Mouse (Mus musculus): ENCODE measurements around the gene Usp32. TPM values are rescaled to one million over a fixed set of nuclear protein-coding genes. Genes with fewer than 3 reads are reported as not detected.

Usp32 gene
- polyA plus RNA-seq, 1 experiment from 2014 or later: 3.5 TPM

- H3K4me3 ChIP-seq (ENCODE audit: low read depth, low read length): no peak overlapping the region
- H3K4me1 ChIP-seq (replicated peaks; ENCODE audit: control insufficient read depth, insufficient read depth, low read length): no peaks in the 10 kb centered on the region
- no peak overlapping the region for H3K4me2 ChIP-seq (replicated peaks; ENCODE audit: low read depth)
- no peak for ATAC-seq
- H3K27me3 ChIP-seq (replicated peaks; ENCODE audit: control insufficient read depth, insufficient read depth, low read length): no peaks in the 10 kb centered on the region
- no peak overlapping the region for H3K27ac ChIP-seq (ENCODE audit: low read depth, low read length)
- H3K9me3 ChIP-seq (ENCODE audit: control insufficient read depth): no peaks in the 10 kb centered on the region
- WGBS: 83% methylated on average over 4 of the region's 4 CpGs
- H3K36me3 ChIP-seq (ENCODE audit: control insufficient read depth, insufficient read depth): no peaks in the 10 kb centered on the region
- TF ChIP-seq CTCF (IDR thresholded peaks at IDR 0.05; ENCODE audit: low read depth): no peak
- no peak overlapping the region for H3K9ac ChIP-seq (ENCODE audit: low read depth, low read length)
Observed at GRCm38 (mm10) chr11:85178413-85178812, 38.5 kb upstream of the Usp32 start.

GRCm38 (mm10) chr11:85177761-85178160, 37.8 kb upstream of the Usp32 start:
- Histone ChIP-seq H3K4me2 (replicated peaks; ENCODE audit: low read depth) (no peak overlapping the region), H3K4me1 (replicated peaks; ENCODE audit: control insufficient read depth, insufficient read depth, low read length) (no peaks in the 10 kb centered on the region), H3K9ac (ENCODE audit: low read depth, low read length) (no peak overlapping the region), H3K9me3 (ENCODE audit: control insufficient read depth) (no peaks in the 10 kb centered on the region), H3K36me3 (ENCODE audit: control insufficient read depth, insufficient read depth) (no peaks in the 10 kb centered on the region), H3K4me3 (ENCODE audit: low read depth, low read length) (no peak overlapping the region), H3K27ac (ENCODE audit: low read depth, low read length) (no peak overlapping the region), H3K27me3 (replicated peaks; ENCODE audit: control insufficient read depth, insufficient read depth, low read length) (no peaks in the 10 kb centered on the region; the same call in 1 of the 2 replicates)
- no peak for ATAC-seq
- TF ChIP-seq CTCF (IDR thresholded peaks at IDR 0.05; ENCODE audit: low read depth): no peak
- 77% methylated on average over 6 of the region's 6 CpGs for WGBS

- no peak overlapping the region for H3K9ac ChIP-seq (ENCODE audit: low read depth, low read length)
- H3K4me1 ChIP-seq (replicated peaks; ENCODE audit: control insufficient read depth, insufficient read depth, low read length): no peaks in the 10 kb centered on the region
- 71% methylated on average over 3 of the region's 3 CpGs for WGBS
- no peak for TF ChIP-seq CTCF (IDR thresholded peaks at IDR 0.05; ENCODE audit: low read depth)
- H3K4me3 ChIP-seq (ENCODE audit: low read depth, low read length): no peak overlapping the region
- no peaks in the 10 kb centered on the region for H3K36me3 ChIP-seq (ENCODE audit: control insufficient read depth, insufficient read depth)
- H3K27me3 ChIP-seq (replicated peaks; ENCODE audit: control insufficient read depth, insufficient read depth, low read length): no peaks in the 10 kb centered on the region; the same call in 1 of the 2 replicates
- no peak for ATAC-seq
- no peak overlapping the region for H3K27ac ChIP-seq (ENCODE audit: low read depth, low read length)
- H3K9me3 ChIP-seq (ENCODE audit: control insufficient read depth): no peaks in the 10 kb centered on the region
- H3K4me2 ChIP-seq (replicated peaks; ENCODE audit: low read depth): no peak overlapping the region
Observed at GRCm38 (mm10) chr11:85175941-85176340, 36.0 kb upstream of the Usp32 start.

- Histone ChIP-seq H3K36me3 (ENCODE audit: control insufficient read depth, insufficient read depth) (no peaks in the 10 kb centered on the region), H3K4me2 (replicated peaks; ENCODE audit: low read depth) (no peak overlapping the region; the same call in 1 of the 2 replicates), H3K9ac (ENCODE audit: low read depth, low read length) (no peak overlapping the region), H3K27ac (ENCODE audit: low read depth, low read length) (no peak overlapping the region), H3K27me3 (replicated peaks; ENCODE audit: control insufficient read depth, insufficient read depth, low read length) (no peaks in the 10 kb centered on the region; the same call in 1 of the 2 replicates), H3K4me1 (replicated peaks; ENCODE audit: control insufficient read depth, insufficient read depth, low read length) (no peaks in the 10 kb centered on the region), H3K9me3 (ENCODE audit: control insufficient read depth) (no peaks in the 10 kb centered on the region), H3K4me3 (ENCODE audit: low read depth, low read length) (no peak overlapping the region)
- WGBS: 45% methylated on average over 2 of the region's 2 CpGs
- TF ChIP-seq CTCF (IDR thresholded peaks at IDR 0.05; ENCODE audit: low read depth): no peak
- ATAC-seq: no peak
Observed at GRCm38 (mm10) chr11:85170833-85171232, 30.9 kb upstream of the Usp32 start.

- Histone ChIP-seq H3K4me1 (replicated peaks; ENCODE audit: control insufficient read depth, insufficient read depth, low read length) (no peaks in the 10 kb centered on the region), H3K36me3 (ENCODE audit: control insufficient read depth, insufficient read depth) (no peaks in the 10 kb centered on the region), H3K9ac (ENCODE audit: low read depth, low read length) (peak within 1 kb of the TSS; percentile 3; the same call in 1 of the 2 replicates), H3K4me3 (ENCODE audit: low read depth, low read length) (no peak within 1 kb of the TSS; the same call in 1 of the 2 replicates), H3K4me2 (replicated peaks; ENCODE audit: low read depth) (peak within 1 kb of the TSS; percentile 65), H3K9me3 (ENCODE audit: control insufficient read depth) (no peaks in the 10 kb centered on the region), H3K27me3 (replicated peaks; ENCODE audit: control insufficient read depth, insufficient read depth, low read length) (no peaks in the 10 kb centered on the region; the same call in 1 of the 2 replicates), H3K27ac (ENCODE audit: low read depth, low read length) (no peak within 1 kb of the TSS)
- ATAC-seq: peak; percentile 76
- WGBS: 9% methylated on average over 21 of the region's 21 CpGs
- TF ChIP-seq CTCF (IDR thresholded peaks at IDR 0.05; ENCODE audit: low read depth): peak; percentile 98
Observed at GRCm38 (mm10) chr11:85170058-85170740, 30.2 kb upstream of the Usp32 start, which contains the start of gene 1700125H20Rik. Gene 1700125H20Rik (plus strand): TSS chr11:85170404.

- Histone ChIP-seq H3K4me2 (replicated peaks; ENCODE audit: low read depth) (no peak overlapping the region), H3K4me3 (ENCODE audit: low read depth, low read length) (no peak overlapping the region), H3K4me1 (replicated peaks; ENCODE audit: control insufficient read depth, insufficient read depth, low read length) (no peaks in the 10 kb centered on the region), H3K36me3 (ENCODE audit: control insufficient read depth, insufficient read depth) (no peaks in the 10 kb centered on the region), H3K27me3 (replicated peaks; ENCODE audit: control insufficient read depth, insufficient read depth, low read length) (no peaks in the 10 kb centered on the region), H3K9me3 (ENCODE audit: control insufficient read depth) (no peaks in the 10 kb centered on the region), H3K27ac (ENCODE audit: low read depth, low read length) (no peak overlapping the region), H3K9ac (ENCODE audit: low read depth, low read length) (no peak overlapping the region)
- no peak for TF ChIP-seq CTCF (IDR thresholded peaks at IDR 0.05; ENCODE audit: low read depth)
- 59% methylated on average over 1 of the region's 1 CpGs for WGBS
- ATAC-seq: no peak
Observed at GRCm38 (mm10) chr11:85167503-85167902, 27.5 kb upstream of the Usp32 start.

Data from intestine, postnatal 0 days (tissue).